Mouse (Mus musculus): ENCODE measurements around the gene Olfr1193. TPM values are rescaled to one million over a fixed set of nuclear protein-coding genes. Genes with fewer than 3 reads are reported as not detected.

The Olfr1193 gene
- polyA plus RNA-seq (2021; fragmentation: Nextera tagmentation): not detected in 2 replicates
- long read RNA-seq, experiment 1: 0 reads
- long read RNA-seq, experiment 2: 0 reads

DNA sequence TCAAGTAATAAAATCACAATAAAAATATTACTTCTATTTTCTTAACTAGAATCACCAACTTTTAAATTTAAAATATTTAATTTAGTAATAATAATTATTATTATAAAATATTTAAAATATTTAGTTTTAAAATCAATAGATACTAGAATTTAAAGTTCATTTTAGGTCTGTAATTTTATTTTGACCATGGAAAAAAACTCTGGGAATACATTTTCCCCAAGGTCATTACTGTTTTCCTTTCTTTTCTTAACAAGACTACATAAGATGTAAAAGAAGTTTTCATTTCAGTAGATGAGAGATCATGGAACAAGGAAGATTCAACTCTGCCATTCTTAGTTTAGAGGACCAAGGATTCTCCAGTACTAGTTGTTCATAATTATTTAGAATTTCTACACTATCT, at the start of gene Olfr1193:
Gene Olfr1193 (plus strand): TSS at position 301 of the 400 bp plus-strand sequence.

DNA sequence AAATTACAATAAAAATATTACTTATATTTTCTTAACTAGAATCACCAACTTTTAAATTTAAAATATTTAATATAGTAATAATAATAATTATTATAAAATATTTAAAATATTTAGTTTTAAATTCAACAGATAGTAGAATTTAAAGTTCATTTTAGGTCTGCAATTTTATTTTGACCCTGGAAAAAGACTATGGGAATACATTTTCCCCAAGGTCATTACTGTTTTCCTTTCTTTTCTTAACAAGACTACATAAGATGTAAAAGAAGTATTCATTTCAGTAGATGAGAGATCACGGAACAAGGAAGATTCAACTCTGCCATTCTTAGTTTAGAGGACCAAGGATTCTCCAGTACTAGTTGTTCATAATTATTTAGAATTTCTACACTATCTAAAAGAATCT, 35.2 kb upstream of the Olfr1193 start, which contains the start of gene Olfr1191-ps1:
Gene Olfr1191-ps1 (plus strand): TSS at position 301 of the 400 bp plus-strand sequence.

DNA sequence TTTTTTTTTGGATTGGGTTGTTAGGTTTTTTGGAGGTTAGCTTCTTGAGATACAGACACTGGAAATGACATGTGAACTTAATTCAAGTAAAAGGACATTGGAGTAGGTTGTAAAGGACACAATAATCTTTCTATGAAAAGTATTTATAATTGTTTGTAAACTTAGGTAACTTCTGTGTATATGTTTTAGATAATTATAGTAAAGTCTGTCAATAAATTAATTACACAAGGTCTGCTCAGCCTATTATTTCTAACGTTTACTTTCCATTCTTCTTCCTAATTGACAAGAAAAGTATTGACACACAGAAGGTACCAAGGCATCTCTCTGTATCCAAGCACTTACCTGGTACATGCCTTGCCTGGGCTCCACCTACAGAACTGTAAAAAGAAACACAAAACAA, 27.2 kb upstream of the Olfr1193 start, which contains the start of gene Olfr1192-ps1:
Gene Olfr1192-ps1 (plus strand): TSS at position 301 of the 400 bp plus-strand sequence.

DNA sequence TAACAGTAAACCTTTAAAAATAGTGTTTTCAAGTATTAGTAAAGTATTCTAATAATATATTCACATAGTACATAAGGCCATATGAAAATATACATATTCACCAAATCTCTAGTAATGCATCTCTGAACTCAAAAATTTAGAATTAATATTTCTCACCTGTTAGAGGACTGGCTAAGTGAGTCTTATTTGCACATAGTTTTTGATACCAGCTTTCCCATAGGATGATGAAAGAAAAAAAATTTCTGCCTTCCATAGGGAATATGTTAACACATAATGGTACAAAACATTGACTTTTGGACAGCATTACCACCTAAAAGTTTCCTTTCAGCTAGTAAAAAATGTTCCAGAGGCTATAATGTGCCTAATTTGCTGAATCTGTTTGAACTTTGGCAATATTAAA, 13.7 kb downstream of the Olfr1193 start, which contains the start of gene Olfr1195:
Gene Olfr1195 (minus strand): TSS at position 101 of the 400 bp plus-strand sequence.

DNA sequence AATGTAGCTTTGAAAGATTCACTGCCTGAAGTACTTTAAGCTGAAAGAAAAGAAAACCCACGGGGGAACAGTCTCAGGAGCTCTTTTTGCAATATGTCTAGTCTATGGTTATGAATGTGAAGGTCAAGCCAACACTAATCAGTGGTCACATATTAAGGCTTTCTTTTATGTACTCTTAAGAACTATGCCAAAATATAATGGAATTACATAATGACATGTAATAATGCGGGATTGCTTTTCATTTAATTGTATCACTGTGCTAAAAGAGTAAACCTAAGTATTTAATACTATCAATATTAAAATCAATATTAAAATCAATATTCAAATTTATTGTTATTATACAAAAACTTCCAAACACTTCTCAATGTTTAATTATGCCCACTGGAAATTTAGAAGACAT, 29.1 kb downstream of the Olfr1193 start, which contains the start of gene Olfr1196:
Gene Olfr1196 (minus strand): TSS at position 101 of the 400 bp plus-strand sequence.

Other genes with a start within 250 kb of the Olfr1193 start
- gene Olfr1181, start 249.5 kb upstream of the Olfr1193 start, polyA plus RNA-seq (2021; fragmentation: Nextera tagmentation): not detected in 2 replicates
- not detected in 2 replicates for gene Gm13757, start 226.5 kb upstream of the Olfr1193 start, polyA plus RNA-seq (2021; fragmentation: Nextera tagmentation)
- gene Olfr1183, start 220.8 kb upstream of the Olfr1193 start, polyA plus RNA-seq (2021; fragmentation: Nextera tagmentation): not detected in 2 replicates
- not detected in 2 replicates for gene Olfr1184, start 192.0 kb upstream of the Olfr1193 start, polyA plus RNA-seq (2021; fragmentation: Nextera tagmentation)
- gene Olfr1185-ps1, start 182.3 kb upstream of the Olfr1193 start, polyA plus RNA-seq (2021; fragmentation: Nextera tagmentation): not detected in 2 replicates
- gene Olfr1186, start 157.1 kb upstream of the Olfr1193 start, polyA plus RNA-seq (2021; fragmentation: Nextera tagmentation): not detected in 2 replicates
- gene Olfr1188, start 118.7 kb upstream of the Olfr1193 start, polyA plus RNA-seq (2021; fragmentation: Nextera tagmentation): not detected in 2 replicates
- not detected in 2 replicates for gene Olfr1189, start 89.2 kb upstream of the Olfr1193 start, polyA plus RNA-seq (2021; fragmentation: Nextera tagmentation)
- gene Olfr1191-ps1, start 35.1 kb upstream of the Olfr1193 start, polyA plus RNA-seq (2021; fragmentation: Nextera tagmentation): not detected in 2 replicates
- not detected in 2 replicates for gene Olfr1192-ps1, start 27.1 kb upstream of the Olfr1193 start, polyA plus RNA-seq (2021; fragmentation: Nextera tagmentation)
- not detected in 2 replicates for gene Olfr1195, start 13.6 kb downstream of the Olfr1193 start, polyA plus RNA-seq (2021; fragmentation: Nextera tagmentation)
- not detected in 2 replicates for gene Olfr1196, start 29.0 kb downstream of the Olfr1193 start, polyA plus RNA-seq (2021; fragmentation: Nextera tagmentation)
- gene Olfr1197, start 56.7 kb downstream of the Olfr1193 start, polyA plus RNA-seq (2021; fragmentation: Nextera tagmentation): not detected in 2 replicates
- not detected in 2 replicates for gene Olfr1198, start 75.7 kb downstream of the Olfr1193 start, polyA plus RNA-seq (2021; fragmentation: Nextera tagmentation)
- not detected in 2 replicates for gene Olfr1199, start 84.8 kb downstream of the Olfr1193 start, polyA plus RNA-seq (2021; fragmentation: Nextera tagmentation)
- not detected in 2 replicates for gene Olfr1200, start 94.9 kb downstream of the Olfr1193 start, polyA plus RNA-seq (2021; fragmentation: Nextera tagmentation)
- not detected in 2 replicates for gene Olfr1201, start 117.4 kb downstream of the Olfr1193 start, polyA plus RNA-seq (2021; fragmentation: Nextera tagmentation)
- not detected in 2 replicates for gene Olfr1202, start 138.9 kb downstream of the Olfr1193 start, polyA plus RNA-seq (2021; fragmentation: Nextera tagmentation)
- not detected in 2 replicates for gene Olfr1205, start 154.1 kb downstream of the Olfr1193 start, polyA plus RNA-seq (2021; fragmentation: Nextera tagmentation)
- gene Olfr1204, start 173.7 kb downstream of the Olfr1193 start, polyA plus RNA-seq (2021; fragmentation: Nextera tagmentation): not detected in 2 replicates
- gene Olfr1206, start 187.6 kb downstream of the Olfr1193 start, polyA plus RNA-seq (2021; fragmentation: Nextera tagmentation): not detected in 2 replicates
- not detected in 2 replicates for gene Olfr1208, start 226.7 kb downstream of the Olfr1193 start, polyA plus RNA-seq (2021; fragmentation: Nextera tagmentation)
- not detected in 2 replicates for gene Olfr1209, start 239.5 kb downstream of the Olfr1193 start, polyA plus RNA-seq (2021; fragmentation: Nextera tagmentation)

Measured in layer of hippocampus, adult 6 months (tissue).